Mouse (Mus musculus) Patski (cell line): ENCODE measurements around the gene Msx2. TPM values are rescaled to one million over a fixed set of nuclear protein-coding genes. Genes with fewer than 3 reads are reported as not detected.

ENCODE experiments used
- ATAC-seq: fragments of 100-300 bp; one replicate; pipeline ENCODE4 v1.8.0; 2021
- CTCF ChIA-PET: fragments of 350-600 bp; sonication (Branson Sonifier 250); formaldehyde crosslinking; loops from one replicate; lab custom pipeline; 2022; ENCODE audit warnings: inconsistent platforms; lab: Charles Lee
- POLR2A ChIA-PET: fragments of 350-600 bp; sonication (Branson Sonifier 250); formaldehyde crosslinking; loops from one replicate; lab custom pipeline; 2022; ENCODE audit warnings: antibody characterized with exemption, inconsistent platforms; lab: Charles Lee
- DNase-seq: peaks from one replicate; pipeline ENCODE4 v3.0.0-alpha.2; 2011; ENCODE audit warnings: low read depth, low spot score
- H3K27me3 ChIP-seq: fragments of 371-371 bp; one replicate; pipeline ENCODE4 v1.5.1; 2021
- CTCF ChIP-seq: fragments of 100-300 bp; IDR thresholded peaks from one replicate; pipeline ENCODE4 v1.5.1; 2021
- in situ Hi-C: fragments of 300-500 bp; cut with MboI; formaldehyde crosslinking; loops from 3 replicates; pipeline ENCODE4 v1.11.1; 2018; ENCODE audit warnings: low pct_unique_long_range_greater_than_20kb, mixed read lengths
- polyA plus RNA-seq: library from polyadenylated mRNA; unstranded; gene quantifications from one replicate; pipeline ENCODE4 v1.2.3, GENCODE M21; 2021

The Msx2 gene
- polyA plus RNA-seq, 1 experiment from 2014 or later = not detected

DNA sequence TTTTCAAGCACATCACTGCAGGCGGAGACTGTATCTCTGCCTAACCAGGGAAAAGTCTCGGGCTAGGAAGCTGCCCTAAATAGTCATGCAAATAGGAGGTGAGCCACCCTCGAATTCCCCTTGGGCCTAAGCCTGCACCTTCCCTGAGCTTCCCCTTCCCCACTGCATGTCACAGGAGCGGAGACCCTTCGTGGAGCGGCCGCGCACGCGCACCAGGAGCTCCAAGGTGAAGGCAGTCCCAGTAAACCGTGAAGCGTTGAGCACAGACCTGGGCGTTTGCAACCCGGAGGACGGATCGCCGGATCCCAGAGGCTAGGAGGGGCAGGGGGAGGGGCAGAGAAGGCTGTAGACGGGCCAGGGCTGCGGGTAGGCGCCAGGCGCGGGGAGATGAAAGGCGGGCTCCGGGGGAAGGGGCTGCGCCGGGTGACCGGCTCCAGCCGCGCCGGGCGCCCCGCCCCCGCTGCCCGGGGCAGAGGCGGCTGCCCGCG, 2.9 kb upstream of the Msx2 start:
- POLR2A ChIA-PET = no interaction called here
- in situ Hi-C loops = no loop called here
- DNase-seq (no peak), ATAC-seq (no peak)
- no peak for TF ChIP-seq CTCF
- CTCF ChIA-PET = no interaction called here
- peaks cover 22% of the 10 kb centered on the region for H3K27me3 ChIP-seq

DNA sequence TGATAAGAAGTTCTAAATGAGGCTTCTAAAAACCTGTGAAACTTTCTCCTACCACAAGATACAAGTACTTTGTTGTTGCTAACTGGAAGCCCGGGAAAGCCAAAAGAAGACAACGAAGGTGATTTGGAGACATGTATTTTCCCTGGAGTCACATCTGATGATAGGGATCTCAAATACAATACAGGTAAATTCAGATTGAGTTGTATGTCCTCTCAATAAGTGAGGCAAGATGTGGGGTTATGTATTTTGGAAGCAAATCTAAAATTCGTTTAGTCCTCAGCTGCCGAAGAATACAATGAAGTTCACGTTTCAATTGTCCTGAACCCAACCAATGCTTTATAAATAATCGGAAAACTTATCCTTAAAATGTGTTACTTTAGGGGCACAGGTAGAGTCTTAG, 1.6 kb upstream of the Msx2 start:
- DNase-seq (no peak), ATAC-seq (no peak)
- POLR2A ChIA-PET = no interaction called here
- in situ Hi-C loops = no loop called here
- H3K27me3 ChIP-seq = peaks cover 22% of the 10 kb centered on the region
- TF ChIP-seq CTCF = no peak
- CTCF ChIA-PET = no interaction called here

DNA sequence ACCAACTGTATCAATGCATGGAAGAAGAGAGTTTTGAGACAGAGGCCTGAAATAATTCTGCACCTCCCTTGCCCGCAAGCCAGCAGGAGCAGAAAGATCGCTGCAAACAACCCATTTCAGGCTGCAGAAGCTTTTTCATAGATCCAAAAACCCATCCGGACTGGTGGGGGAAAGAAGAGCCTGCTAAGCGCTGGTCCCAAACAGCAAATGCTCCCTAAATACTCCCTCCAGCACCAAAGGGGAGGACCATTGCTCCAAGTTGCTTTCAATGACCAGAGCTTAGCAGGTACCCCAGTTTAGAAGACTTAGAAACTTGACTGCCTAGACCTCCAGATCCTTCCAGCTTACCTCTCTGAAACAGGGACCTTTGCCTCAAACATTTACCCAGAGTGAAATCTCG, 1.1 kb upstream of the Msx2 start:
- POLR2A ChIA-PET = no interaction called here
- ATAC-seq = no peak
- peaks cover 22% of the 10 kb centered on the region for H3K27me3 ChIP-seq

DNA sequence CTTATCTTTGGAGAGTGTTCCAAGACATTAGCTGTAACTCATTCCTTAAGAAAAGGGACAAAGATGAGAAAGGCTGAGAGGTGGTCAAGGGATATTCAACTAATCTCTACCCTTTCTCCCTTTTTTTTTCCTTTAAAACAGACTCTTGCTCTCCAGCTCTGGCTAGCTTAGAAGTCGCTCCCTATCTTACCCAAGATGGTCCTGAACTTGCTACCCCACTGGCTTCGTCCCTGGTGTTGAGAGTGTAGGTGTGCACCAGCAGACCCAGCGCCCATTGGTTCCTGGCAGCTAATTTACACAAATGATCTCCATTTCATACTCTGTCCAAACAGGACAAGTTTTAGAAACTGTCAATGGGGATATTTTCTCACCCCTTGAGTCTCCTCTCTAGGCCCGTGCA, 417 bp upstream of the Msx2 start:
- ChIA-PET POLR2A (no interaction called here), CTCF (interaction anchor here (1.3 kb wide), 1 partner anchor 9 kb away, joined by 3 read pairs; no protein-coding TSS in a partner anchor)
- peaks cover 22% of the 10 kb centered on the region for H3K27me3 ChIP-seq
- in situ Hi-C loops = no loop called here
- no peak for TF ChIP-seq CTCF
- no peak for DNase-seq
- ATAC-seq = no peak

More for the DNA sequence above, 1.1 kb upstream of the Msx2 start:
- in situ Hi-C loops = no loop called here
- TF ChIP-seq CTCF = no peak
- CTCF ChIA-PET = interaction anchor here (1.3 kb wide), 1 partner anchor 8 kb away, joined by 3 read pairs; no protein-coding TSS in a partner anchor
- no peak for DNase-seq

DNA sequence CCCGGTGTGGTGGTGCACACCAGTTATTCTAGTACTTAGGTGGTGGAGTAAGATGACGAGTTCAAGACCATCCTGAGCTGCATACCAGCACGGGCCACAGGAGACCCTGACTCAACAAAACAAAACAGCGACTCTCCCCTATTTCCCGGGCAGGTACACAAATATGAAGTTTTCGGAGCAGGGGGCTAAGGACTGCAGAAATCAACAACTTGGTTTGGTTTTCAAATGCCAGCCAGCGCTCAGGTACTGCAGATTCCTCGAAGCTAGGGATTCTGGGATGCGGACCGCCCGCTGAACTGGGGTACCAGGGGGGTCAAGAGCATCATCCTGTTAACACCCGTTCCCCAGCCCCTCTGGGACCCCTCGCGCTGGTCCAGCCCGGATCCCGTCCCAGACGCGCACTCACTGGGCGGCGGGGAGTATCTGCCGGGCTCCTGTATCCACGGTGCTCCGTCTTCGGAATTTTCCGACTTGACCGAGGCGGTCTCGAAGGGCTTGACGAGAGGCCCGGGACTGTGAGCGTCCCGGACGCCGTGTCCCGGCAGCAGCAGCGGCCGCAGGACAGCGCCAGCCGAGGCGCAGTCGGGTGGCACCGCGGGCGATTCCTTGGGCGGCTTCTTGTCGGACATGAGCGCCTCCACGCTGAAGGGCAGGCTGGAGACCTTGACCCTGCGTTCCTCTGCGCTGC, 804 bp downstream of the Msx2 start:
- in situ Hi-C loops = no loop called here
- H3K27me3 ChIP-seq = peaks cover 22% of the 10 kb centered on the region
- no peak for ATAC-seq

DNA sequence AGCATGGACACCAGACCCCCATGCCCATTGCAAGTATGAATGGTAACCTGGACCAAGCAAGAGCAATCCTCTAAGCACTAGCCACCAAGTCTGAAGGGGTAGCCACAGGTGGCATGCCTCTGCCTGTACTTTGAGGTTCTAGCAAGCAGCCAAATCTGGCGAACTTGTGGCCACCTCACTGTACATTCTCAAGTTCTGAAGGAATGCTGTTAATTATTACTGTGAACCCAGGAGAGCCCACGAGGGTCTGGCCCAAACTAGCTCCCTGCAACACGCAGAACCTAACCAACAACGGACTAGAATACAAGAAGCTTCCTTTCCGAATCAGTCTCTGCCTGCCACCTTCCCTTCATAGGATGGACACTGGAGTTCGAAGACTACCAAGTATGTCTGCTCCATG, 1.5 kb downstream of the Msx2 start:
- ChIA-PET POLR2A (no interaction called here), CTCF (no interaction called here)
- DNase-seq (no peak), ATAC-seq (no peak)
- in situ Hi-C loops = no loop called here
- peaks cover 22% of the 10 kb centered on the region for H3K27me3 ChIP-seq
- TF ChIP-seq CTCF = no peak

More for the DNA sequence above, 804 bp downstream of the Msx2 start:
- ChIA-PET CTCF (no interaction called here), POLR2A (no interaction called here)
- DNase-seq = no peak
- TF ChIP-seq CTCF = no peak

DNA sequence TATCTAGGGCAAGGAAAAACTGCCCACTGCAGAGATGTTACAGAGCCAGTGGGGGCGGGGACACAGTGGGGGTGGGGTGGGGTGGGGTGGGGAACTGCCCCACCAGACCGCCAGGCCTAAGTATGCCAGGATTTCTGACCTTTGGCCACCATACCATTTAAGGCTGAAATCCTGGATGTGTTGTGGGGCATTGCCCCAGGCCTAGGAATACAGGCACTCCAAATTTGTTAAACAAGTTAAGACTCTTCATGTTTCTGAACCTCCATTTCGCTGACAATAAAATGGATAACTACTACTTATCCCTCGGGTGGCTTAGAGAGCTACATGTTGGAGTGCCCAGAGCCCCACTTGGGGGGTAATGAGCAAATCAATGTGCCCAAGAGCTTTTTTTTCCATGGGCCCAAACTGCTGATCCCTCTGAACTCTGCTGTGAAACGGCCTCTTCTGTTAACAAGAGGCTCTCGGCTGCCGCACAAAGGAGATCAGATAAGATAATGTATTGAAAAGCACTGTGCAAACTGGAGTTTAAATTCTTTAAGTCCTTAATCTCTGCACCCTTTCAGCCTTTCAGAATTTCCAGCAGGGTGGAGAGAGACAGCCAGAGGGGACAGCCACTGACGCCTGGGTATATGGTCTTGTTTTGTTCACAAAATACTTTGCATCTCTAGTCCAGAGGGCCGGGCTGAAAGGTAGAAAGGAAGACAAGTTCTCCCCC, 2.3 kb downstream of the Msx2 start:
- in situ Hi-C loops = no loop called here
- CTCF ChIA-PET = no interaction called here
- H3K27me3 ChIP-seq = peaks cover 20% of the 10 kb centered on the region

DNA sequence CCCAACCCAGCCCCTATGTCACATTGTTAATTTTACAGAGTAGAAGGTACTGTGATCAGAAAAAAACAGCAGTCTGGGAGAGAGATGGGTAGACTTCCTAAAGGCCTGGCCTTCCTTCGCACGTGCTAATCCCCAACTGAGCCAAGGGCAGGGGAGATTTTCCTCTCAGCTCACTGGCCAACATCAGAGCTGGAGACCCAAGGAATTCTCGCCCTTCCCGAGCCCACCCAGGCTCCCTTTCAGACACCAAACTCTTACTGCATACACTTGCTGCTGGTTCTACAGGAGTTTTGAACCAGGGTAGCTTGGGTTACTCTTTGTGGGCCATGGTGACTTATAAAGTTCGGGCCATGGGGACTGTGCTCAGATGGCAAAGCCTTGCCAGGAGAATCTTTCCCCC, 3.1 kb downstream of the Msx2 start:
- ATAC-seq = no peak
- peaks cover 17% of the 10 kb centered on the region for H3K27me3 ChIP-seq
- no peak for DNase-seq
- in situ Hi-C loops = no loop called here
- no peak for TF ChIP-seq CTCF
- ChIA-PET POLR2A (no interaction called here), CTCF (no interaction called here)

More for the DNA sequence above, 2.3 kb downstream of the Msx2 start:
- TF ChIP-seq CTCF = no peak
- POLR2A ChIA-PET = no interaction called here
- DNase-seq (no peak), ATAC-seq (no peak)

DNA sequence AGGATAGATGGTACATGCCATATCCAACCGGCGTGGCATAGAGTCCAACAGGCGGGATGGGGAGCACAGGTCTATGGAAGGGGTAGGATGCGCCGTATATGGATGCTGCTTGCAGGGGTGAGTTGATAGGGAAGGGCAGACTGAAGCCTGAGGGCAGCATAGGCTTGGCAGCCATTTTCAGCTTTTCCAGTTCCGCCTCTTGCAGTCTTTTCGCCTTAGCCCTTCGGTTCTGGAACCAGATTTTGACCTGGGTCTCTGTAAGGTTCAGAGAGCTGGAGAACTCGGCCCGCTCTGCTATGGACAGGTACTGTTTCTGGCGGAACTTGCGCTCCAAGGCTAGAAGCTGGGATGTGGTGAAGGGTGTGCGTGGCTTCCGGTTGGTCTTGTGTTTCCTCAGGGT, 4.7 kb downstream of the Msx2 start:
- DNase-seq = no peak
- TF ChIP-seq CTCF = no peak
- ChIA-PET POLR2A (no interaction called here), CTCF (no interaction called here)
- in situ Hi-C loops = no loop called here
- ATAC-seq = no peak
- peaks cover 22% of the 10 kb centered on the region for H3K27me3 ChIP-seq

DNA sequence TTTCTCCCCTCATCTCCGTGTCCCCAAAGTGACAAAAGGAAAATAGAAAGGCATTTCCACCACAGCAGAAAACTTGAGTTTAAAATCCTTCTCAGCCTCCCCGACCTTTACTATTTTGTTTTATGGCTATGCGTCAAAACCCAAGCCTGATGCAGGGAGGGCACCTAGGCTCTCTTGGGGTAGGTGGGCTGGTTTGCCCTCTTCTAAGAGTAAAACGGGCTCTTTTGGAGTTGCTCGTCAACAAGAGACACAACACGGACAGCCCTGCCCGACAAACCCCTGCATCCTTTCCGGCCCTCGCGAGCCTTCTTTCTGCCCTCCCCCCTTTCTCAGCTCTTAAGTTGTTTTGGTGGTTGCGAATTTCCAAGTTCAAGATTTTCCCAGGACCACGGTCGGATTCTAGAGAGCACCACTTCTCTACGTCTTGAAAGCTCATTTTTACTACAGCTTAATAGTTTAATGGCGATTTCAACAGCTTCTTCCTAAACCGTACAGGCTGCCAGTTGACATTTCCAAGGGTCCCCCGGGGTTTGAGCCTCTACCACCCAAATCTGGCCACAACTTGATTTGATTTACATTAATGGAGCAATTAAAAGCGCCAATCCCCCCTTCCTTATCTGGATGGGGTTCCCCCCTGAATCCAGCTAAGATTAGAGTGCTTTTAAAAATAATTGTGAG, 6.5 kb downstream of the Msx2 start:
- peaks cover 25% of the 10 kb centered on the region for H3K27me3 ChIP-seq
- CTCF ChIA-PET = no interaction called here
- DNase-seq = no peak
- no peak for ATAC-seq
- no peak for TF ChIP-seq CTCF
- POLR2A ChIA-PET = no interaction called here
- in situ Hi-C loops = no loop called here

DNA sequence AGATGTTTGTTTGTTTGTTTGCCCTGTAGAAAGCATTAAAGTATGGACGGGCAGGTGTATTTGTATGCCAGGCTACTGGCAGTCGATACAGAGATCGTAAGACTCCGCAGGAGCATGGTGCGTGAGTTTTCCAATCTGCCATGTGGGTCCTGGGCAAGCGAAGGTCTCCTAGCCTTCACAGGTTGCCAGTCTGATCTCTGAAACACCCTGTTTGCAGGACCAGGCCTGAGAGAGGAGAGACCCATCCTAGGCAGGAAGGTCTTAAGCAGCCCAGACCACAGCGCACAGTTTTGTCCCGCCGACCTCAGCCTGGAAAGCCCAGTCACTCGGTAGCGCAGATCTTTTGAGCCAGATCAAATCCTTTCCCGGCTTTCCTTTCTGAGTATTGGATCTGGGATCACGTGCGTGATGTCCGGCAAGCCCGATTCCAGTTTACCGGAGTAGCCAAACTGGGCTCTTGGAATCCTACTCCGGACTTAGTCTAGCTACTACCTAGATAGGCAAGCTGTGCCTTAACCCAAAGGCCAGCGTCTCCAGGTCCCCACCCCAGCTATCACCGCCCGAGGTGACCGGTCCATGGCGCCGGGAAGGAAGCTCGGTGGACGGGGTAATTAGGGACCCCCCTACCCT, 7.6 kb downstream of the Msx2 start:
- peaks cover 24% of the 10 kb centered on the region for H3K27me3 ChIP-seq

More for the DNA sequence above, 7.6 kb downstream of the Msx2 start:
- DNase-seq = no peak
- no peak for ATAC-seq
- ChIA-PET CTCF (no interaction called here), POLR2A (no interaction called here)
- no peak for TF ChIP-seq CTCF
- in situ Hi-C loops = no loop called here
